Mouse (Mus musculus) cerebellum, adult 18-20 months (tissue): ENCODE results near the gene Abcc4.
"Not testable (repeated sequence)": the region's sequence is repeated elsewhere in the genome, so short reads cannot be mapped to it uniquely, and the experiment has no call there.

ENCODE experiments used
- DNase-seq, 2 experiments: peaks; one replicate each; pipeline ENCODE4 v3.0.0; 2021

The Abcc4 gene

DNA sequence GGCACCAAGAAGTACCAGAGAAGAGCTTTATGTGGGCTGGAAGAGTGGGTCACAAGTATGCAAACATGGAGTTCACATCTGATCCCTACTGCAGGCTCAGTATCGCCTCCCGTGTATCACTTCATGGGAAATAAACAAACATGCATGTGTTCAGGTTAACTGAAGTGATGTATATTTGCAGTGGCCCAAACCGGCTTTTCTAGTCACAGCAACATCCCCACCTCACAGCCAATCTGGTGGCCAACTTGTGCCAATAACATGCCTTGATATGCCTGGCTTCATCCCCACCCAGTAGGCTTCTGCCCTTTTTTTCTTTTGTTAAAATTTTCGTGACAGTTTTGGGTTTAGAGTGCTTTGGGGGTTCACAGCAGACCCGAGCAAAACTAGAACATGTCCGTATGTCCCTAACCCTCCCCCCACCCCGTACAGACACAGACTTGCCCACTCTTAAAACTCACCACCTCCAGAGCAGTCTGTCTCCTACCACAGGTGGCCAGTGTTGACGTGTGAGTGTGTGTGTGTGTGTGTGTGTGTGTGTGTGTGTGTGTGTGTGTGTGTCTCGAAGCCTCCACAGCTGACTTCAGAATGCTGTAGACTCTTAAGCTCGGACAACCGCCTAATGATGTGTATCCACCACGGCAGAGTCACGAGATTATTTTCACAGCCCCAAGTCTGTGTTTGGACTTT lies 29.6 kb downstream of the Abcc4 start:
- no peak for DNase-seq

DNA sequence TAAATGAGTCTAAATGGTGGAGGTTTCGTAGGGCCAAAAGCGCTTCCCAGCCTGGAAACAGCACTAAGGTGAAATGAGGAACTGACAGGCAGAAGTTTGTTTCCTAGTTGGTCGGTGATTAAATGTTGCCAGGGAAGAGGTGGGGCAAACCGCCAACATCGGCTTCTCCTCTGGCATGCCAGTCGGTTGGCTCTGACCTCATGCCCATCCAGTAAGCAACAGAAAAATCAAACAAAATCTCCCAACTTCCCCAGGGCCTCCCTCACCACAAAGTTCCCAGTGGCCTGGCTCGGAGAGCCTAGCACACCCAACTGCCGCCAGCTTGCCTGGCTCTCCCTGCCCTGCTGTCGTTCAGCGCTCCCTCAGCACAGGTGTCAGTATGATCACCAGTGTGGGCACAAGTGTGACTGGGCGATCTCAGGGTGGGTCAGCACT lies 31.3 kb downstream of the Abcc4 start:
- peak; percentile 28 to 42 for DNase-seq

DNA sequence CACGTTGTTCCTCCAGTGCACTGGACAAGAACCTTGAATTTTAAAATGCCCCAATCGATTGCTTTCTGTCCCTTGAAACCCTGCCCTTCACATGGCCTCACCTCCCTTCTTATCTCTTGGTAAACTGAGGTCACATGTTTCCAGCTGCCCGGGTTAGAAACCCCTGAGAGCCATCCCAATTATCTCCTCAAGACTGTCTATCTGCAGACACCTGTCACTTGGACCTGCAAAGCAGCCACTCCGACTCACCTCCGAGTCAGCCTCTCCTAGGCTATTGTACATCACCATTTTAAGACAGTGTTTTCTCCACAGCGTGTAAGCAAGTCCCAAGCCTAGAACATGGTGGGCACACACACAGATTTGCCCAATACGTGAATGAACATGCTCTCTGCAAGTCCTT lies 31.8 kb downstream of the Abcc4 start:
- no peak for DNase-seq

DNA sequence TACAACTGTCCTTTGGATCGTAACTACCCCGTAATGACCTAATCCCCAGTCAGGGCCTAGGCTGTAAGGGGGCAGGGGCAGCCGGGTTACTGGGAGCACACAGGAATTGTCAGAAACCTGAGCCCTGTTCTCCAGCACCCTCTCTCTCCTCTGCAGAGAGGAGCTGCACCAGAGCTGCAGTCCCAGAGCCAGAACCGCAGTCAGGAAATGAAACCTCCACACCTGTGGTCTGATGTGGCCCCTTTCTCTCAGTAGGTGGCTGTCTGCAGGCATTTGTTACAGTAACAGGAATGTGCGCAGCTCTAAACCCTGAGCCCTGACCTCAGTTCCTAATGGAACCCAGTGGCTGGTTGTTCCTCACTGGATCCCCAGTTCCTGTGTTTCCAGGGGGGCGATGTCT lies 32.5 kb downstream of the Abcc4 start:
- no peak for DNase-seq

DNA sequence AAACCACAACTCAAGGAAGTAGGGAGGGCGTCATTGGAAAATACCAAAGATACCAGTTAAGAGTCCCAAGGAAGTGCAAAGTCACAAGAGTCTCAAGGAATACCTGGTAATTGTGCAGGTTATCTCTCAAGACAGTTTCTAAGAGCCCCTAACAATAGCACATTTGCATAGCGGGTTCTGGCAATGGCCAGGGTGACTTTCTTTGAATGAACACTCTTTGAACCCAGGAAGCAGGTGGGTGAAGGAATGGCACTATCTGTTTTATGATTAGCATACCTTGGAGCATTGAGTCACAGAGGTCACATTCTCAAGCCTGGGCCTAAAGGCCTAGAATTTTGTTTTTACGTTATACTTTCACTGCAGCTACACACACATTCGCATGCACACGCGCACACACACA lies 33.1 kb downstream of the Abcc4 start:
- not testable (repeated sequence) for DNase-seq

DNA sequence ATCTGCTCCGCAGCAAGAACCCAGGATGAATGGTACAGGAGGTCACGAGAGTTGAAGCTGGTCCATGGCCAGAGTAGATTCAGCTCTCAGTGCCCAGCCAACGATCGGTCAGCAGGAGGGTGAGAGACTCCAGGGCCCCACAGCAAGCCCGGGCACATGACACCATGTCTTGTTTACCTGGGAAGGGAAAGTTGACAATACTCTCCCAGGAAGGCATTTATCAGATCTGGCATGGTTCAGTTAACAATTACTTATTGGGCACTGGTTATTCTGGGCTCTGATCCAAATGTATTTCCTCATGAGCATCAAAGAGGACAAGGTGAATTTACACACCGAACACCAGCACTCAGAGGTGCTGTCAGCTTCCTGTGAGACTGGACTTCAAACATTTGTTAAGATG lies 38.5 kb downstream of the Abcc4 start:
- peak; percentile 46 to 54 for DNase-seq

DNA sequence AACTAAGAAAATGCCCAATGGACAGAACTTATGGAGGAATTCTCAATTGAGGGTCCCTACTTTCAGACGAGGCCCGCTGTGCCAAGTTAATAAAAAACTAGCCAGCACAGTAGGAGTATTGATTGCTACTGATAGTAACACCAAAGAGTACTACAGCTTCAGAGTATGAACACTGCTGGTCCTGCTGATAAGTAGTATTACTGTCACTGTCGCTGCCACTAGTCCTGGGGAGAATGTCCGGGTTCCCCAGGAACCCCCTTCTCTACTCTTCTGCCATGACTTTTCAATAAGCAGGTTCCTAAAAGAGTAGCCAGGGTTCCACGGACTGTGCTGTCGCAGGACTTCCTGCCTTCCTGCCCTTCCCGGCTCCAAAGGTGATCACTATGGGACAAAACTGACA lies 41.4 kb downstream of the Abcc4 start:
- DNase-seq, result no peak

DNA sequence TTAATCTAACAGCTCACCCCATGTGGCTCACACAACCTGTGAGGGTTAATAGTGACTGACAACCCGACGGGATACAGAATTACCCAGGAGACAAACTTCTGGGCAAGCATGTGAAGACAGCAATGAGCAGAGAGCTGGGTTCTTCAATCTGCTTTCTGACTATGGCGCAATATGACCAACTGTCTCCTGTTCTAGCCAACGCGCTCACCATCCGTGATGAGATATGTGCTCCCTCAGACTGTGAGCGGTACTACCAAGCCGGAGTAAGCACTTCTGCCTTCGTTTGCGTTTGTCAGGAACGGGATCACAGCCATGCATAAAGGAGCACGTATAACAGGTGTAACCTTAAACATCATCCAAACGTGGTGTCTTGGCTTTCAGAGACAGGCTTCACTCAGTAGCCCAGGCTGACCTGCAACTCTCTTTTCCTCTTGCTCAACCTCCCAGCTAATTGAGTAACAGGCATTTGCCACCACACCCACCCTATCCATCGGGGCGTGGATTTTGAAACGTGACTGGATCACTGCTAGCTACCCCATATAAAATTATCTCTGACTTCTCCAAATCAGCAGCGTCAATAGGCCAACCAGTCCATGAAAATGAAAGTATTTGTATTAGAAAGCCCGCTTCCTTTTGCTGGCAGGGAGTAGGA lies 43.3 kb downstream of the Abcc4 start:
- no peak for DNase-seq

DNA sequence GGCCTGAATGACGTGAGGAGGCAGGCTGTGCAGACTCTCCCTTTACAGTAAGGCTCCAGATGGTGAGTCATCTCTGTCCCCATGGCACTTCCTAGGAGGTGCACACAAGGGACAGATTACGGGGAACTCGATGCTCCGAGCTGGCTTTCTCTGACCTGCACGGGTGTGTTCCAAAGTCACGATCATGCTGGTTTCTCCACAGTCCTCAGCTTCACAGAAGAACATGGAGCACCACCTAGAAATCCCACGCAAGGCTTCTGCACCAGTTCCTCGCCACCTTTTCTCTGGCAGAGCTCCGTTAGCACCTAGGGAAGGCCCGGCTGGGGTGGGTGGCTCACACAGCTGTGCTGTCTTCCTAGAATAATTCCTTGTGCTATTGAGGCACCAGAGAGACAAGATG lies 43.9 kb downstream of the Abcc4 start:
- DNase-seq, result no peak

DNA sequence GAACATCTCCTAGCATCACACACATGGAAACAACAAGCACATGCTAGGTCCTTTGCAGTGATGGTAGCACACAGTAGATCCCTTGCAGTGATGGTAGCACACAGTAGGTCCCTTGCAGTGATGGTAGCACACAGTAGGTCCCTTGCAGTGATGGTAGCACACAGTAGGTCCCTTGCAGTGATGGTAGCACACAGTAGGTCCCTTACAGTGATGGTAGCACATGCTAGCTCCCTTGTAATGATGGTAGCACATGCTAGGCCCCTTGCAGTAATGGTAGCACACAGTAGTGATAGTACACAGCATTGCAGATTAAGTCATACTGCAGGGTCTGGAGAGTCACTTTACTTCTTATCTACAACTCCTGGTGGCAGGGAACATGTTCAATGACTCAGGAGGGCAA lies 46.8 kb downstream of the Abcc4 start:
- no peak for DNase-seq

DNA sequence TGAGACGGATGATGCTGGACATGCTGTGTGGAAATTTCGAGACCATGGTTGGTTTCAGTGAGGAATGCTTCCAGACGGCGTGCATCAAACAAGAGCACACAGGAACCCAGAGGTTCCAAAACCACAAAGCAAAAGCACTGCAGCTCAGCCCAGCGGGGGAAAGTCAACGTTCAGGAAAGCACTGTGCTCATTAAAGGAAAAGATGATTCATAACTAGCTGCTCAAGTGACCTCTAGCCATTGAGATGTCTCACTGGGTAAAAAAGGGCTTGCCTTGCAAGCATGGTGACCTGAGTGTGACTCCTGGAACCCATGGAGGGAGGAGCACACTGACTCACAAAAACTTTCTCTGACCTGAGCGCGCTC lies 47.7 kb downstream of the Abcc4 start:
- DNase-seq, result no peak

DNA sequence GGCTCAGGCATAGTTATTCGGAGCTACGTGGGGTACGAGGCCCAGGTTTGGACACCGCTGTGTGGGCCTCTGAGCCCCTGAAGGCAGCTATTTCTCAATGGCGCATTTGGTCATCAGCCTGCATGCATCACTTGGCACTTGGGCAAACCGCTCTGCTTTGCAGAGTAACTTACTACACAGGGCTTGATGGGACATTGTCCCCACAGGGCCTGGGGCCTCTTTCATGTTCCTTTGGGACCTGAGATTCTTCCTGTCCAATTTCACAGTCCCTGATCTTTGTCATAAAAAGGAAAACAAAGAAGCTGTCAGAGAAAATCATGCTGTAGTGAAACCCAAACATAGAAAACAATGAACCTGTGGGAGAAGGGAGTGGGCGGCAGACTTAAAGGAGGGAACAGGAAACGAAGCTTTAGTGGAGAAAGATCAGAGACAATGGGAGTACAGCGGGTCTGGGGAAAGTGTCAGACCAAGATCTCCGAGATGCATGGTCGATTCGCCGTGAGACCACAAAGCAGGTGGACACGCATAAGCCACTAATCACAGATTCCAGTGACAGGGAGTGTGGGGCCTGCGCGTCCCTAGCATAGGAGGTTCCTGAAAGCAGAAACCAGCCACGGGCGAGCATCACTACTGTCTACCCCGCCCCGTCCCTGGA lies 48.2 kb downstream of the Abcc4 start:
- no peak for DNase-seq

DNA sequence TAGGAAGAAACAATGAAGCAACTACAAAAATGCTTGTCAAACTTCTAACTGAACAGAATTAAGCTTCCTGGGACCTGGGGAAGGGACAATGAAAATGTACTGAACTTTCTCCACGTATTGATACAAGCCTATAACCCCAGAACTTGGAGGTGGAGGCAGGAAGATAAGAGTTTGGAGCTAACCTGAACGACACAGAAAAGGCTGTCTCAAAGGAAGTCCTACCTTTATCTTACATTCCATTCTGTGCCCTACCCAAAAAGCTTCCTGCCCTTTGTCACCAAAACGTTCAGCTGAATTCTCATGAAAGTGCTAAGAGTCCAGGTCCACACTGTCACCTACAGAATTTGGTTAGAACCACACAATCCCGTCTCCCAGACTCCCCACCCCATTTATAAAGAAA lies 48.8 kb downstream of the Abcc4 start:
- no peak for DNase-seq

DNA sequence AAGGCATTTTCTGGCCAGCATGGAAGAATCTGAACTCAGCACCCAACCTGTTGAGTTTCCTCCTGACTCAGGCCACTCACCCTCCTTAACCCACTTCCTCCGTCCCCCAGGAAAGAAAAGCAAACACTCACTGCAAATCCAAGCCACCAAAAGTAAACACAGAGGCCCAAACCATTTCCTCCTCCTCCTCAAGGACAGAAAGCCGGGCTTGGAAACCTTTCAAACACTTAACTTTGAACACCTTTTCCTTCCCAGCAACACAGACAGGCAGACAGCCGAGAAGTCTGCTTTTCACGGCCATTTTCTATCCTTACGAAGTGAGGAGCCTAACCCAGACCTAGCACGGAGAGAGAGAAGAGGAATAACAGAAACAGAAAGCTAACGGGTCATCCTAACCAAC lies 50.0 kb downstream of the Abcc4 start:
- DNase-seq, result no peak

DNA sequence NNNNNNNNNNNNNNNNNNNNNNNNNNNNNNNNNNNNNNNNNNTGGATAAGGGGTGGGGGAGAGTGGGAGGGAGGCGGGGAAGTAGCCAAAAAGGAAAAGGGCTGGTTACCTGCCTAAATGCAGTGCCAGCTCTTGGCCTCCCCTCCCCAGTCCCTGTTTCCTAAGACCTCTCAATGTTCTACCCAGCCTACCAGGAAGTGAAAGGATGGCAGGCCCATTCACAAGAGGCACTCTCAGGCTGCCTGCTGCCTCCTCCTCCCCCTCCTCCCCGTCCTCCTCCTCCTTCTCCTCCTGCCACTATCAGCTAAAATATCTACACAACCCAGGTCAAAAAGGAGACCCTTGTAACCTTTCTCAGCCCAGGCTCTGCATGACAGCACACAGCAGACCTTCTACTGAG lies 51.1 kb downstream of the Abcc4 start:
- DNase-seq, result no peak

DNA sequence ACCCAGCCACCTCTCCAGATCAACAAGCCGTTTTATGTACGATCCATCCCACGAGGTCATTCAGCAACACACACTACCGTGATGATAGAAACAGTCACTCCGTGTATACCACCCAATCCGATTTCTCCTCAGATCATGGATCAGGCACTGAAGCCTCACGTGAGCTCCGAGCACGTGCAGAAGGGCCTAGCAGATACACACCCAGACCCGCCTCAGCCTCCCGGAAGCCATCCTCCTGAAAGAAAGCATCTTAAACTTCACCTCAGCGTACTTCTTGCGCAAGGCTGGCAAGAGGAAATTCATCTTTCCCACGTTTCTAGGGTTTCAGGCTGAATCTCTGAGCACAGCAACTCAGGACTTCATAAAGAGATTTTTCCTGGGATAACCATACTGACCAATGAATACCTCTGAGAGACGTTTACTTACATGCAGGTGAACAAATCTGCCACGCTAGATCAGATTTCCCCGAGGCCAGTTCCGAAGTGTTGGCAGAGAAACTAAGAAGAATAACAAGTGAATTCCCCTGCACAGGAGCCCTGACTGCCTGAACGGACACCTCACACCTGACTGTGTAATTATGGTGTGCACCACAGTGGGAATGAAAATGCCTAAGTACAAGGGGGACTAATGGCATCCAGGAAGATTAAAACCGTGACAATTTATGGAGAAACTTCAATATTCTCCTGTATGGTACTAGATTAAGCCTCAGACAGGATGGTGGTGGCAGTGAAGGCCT lies 54.1 kb downstream of the Abcc4 start:
- DNase-seq, result no peak

DNA sequence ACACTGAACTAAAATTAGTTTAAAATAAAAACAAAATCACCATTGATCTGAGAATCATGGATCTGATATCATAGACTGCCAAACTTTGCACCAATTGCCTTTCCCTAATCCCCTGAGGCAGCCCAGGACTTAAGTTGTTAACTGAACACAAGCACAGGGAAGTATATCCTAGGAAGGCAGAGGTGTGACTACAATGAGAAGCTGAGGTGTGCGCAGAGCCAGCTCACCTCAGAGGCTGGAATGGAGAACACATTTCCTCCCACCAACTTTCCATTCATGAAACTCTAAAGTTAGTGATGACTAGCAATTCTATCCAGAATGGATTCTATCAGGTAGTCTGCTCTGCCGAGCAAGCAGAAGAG lies 56.1 kb downstream of the Abcc4 start:
- DNase-seq, result no peak

DNA sequence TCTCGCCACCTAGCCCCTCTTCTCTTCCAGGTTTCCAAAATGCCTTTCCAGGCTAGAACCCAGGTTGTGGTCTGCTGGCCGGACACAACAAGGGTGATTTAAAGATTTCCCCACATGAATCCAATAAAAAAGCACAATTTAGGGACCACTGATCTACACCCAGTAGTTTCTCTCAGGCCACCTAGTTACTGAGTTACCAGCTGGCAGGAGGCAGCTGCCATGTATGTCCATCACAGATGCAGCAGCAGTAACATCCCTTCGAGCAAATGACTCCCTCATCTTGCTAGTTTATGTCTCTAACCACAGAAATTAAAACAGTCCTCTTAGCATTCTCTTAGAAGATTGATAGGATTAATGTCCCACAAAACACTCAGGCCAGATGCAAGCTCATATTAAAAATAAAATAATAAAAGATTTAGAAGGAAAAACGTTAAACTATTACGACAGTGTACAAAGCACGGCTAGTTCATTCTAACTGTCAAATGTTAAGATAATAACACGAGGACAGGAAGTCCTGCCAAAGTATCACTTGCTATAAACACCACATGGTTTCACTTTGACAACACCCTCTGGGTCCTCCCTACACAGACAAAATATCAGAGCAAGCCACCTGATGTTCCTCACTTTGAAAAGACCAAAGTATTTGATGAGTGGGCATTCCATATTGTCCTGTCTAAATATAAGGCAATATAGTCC lies 56.7 kb downstream of the Abcc4 start:
- DNase-seq, result no peak

DNA sequence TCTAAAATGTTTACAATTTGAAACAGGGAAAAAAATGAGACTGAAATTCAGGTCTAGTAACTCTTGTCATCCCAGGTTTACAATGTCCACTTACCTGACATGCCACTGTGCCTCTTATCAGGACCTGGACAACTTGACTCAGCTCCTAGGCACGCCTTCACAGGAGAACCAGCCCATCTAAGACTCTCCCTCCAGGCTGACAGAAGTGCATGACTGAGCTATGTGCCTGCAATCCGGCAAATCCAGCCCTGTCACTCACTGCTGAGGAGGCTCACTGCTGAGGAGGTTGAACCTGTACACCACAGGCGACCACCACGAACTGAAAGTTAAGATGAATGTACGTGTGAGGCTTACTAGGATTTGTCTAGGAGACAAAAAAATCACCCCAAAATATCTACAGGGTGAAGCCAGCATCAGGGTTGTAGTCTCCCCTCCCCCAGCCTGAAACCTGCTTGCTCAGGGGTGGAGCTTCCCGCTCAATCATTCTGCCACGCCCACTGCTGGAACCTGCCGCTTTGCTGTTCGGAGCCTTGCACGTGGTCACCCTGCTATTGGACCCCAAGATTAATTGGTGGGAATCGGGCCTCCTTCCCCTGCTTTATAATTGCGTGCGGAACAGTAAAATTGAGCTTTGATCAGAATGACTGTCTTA lies 63.0 kb downstream of the Abcc4 start:
- DNase-seq, result not testable (repeated sequence)

DNA sequence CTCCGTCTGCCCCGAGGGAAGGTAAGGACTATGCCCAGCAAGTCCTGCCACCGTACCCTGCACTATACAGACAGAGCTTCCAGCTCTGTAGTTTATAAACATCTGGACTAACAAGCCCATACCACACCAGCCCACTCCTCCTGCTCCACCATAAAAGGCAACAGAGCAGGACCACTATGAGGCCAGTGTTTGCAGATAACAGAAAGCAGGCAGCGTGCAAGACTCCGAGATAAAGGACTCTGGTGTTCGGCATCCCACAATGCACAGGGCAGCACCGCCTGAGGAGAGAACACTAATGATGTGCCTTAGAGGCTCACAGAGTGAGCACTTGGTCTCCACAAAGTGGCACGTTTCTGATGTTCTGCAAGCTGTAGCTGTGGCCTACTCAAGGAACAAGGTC lies 63.9 kb downstream of the Abcc4 start:
- DNase-seq, result no peak

DNA sequence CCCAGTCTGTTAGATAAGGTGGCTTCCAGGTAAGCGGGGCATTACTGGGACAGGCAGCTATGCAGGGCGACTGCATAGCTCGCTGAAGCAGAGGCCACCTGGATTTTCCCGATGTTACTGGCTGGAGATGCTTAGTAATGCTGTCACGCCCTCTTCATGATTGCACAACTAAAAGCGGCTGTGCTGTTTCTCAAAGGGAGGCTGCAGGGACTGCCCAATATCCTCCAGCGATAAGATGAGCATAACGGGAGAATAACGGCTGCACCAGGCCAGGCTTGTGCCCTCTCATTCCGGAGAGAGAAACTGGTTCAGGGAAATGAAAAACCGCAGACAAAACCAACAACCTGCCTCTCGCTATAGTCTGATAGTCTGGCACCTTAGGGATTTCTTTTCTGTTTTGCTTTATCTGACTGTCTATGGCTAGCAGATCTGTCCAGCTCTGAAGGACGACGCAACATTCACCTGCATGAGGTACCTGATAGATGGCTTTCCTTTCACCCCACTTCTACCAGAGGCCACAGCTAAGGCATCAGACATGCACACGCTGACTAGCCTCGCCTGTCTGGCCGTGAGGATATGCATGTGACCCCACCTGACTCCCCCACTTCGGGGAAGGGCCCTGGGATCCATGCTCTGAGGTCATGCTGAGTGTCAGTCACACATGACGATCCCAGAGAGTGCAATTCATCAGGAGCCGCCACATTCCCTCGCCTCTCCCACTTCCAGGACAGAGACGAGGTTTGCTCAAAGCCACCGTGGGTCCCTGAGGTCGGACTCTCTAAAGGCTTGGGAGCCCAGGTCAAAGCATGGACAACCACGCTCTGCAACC lies 67.4 kb downstream of the Abcc4 start:
- no peak for DNase-seq
